Mouse (Mus musculus): ENCODE results near the gene Prss27. TPM values are rescaled to one million over a fixed set of nuclear protein-coding genes. Genes with fewer than 3 reads are reported as not detected.

Gene Prss27
- 0.19 TPM in 1 of 2 replicates, not detected in the other for polyA plus RNA-seq (2012; rRNA removed)

DNA sequence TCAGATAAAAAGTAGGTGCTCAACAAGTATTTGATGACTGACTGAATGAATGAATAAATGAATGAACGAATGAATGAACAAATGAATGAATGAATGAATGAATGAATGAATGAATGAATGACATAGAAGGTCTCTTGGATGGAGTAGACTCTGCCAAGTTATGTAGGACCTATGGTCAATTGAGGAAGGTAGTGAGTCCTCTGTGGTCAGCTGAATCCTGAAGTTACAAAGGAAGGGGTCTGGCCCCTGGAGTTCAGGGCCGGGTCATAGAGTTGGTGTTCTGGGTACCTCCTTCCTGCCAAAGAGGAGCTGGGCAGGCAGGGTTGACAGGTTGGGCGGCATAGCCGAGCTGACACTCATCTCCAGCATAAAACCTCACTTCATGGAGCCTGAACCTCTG is at the start of gene Prss27:
Gene Prss27 (plus strand): TSS at position 301 of the 400 bp plus-strand sequence.
- 71% methylated on average over 4 of the region's 4 CpGs for WGBS
- TF ChIP-seq CTCF (IDR thresholded peaks at IDR 0.05; ENCODE audit: borderline replicate concordance, insufficient read depth, low read depth, low read length) (no peak), POLR2A (IDR thresholded peaks at IDR 0.05; ENCODE audit: borderline replicate concordance, insufficient read depth, low read length) (no peak)
- no peak for DNase-seq
- no peak within 1 kb of the TSS for H3K27ac ChIP-seq (ENCODE audit: insufficient read depth, low read length)
- H3K4me1 ChIP-seq (ENCODE audit: control insufficient read depth, insufficient read depth, low read length), result peaks cover 3% of the 10 kb centered on the region; the same call in 1 of the 2 replicates
- H3K27me3 ChIP-seq (ENCODE audit: control insufficient read depth, insufficient read depth, low read length), result no peaks in the 10 kb centered on the region
- no peak within 1 kb of the TSS for H3K4me3 ChIP-seq (replicated peaks; ENCODE audit: insufficient read depth, low read depth, low read length)

DNA sequence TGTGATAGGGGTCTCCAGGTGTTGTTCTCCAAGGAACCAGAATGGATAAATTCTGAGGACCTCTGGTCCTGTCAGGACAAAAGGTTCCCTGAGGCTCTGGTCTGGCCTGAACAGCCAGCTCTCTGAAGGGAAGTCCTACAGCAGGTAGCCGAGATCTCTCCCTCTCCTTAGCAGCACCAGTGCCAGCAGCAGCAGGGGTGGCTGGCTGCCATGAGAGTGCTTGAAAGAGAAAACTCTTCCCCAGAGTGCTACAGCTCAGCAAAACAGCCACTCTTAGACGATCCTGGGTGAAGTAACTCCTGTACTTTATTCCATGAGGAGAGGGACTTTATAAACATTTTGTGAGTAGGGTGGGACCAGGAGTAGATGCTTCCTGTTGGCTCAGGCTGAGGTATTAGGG is 48.1 kb upstream of the Prss27 start:
- Histone ChIP-seq H3K4me3 (replicated peaks; ENCODE audit: insufficient read depth, low read depth, low read length) (no peak overlapping the region), H3K27me3 (ENCODE audit: control insufficient read depth, insufficient read depth, low read length) (no peaks in the 10 kb centered on the region), H3K27ac (ENCODE audit: insufficient read depth, low read length) (no peak overlapping the region), H3K4me1 (ENCODE audit: control insufficient read depth, insufficient read depth, low read length) (no peaks in the 10 kb centered on the region)
- TF ChIP-seq CTCF (IDR thresholded peaks at IDR 0.05; ENCODE audit: borderline replicate concordance, insufficient read depth, low read depth, low read length) (no peak), POLR2A (IDR thresholded peaks at IDR 0.05; ENCODE audit: borderline replicate concordance, insufficient read depth, low read length) (no peak)
- WGBS, result 14% methylated on average over 2 of the region's 2 CpGs
- DNase-seq, result no peak

DNA sequence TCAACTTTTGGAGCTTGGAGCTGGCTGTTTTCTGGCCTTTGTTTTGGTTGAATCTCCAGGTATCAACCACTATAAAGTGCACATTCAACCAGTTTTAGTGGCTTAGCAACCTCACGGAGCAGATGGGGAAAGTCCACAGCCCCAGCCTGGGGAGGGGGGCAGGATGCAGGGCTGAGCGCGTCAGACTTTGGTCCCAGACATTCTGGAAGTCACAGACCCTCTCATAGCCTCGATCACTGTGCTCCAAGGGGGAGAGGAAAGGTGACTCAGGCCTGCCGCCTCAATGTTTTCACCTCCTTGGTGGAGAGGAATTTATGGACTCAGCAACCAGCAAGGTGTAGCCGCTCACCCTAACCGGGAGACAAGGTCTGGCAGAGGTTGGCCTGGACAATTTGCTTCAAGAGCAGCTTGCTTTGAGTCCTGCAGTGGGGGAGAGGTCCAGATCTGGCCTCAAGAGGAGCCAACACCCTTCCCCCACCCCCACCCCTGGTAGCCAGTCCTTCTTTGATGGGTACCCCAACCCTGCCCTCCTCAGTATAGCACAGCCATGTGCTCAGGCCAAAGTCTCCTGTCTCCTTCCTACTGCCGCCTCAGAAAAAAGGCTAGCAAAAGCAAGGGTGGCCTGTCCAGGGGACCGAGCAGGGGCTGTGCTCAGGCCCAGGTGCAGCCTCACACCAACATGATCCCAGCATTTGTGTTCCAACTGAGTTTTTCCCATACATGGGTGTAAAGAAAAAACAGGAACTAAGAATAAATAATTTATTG is 45.0 kb upstream of the Prss27 start:
- no peak overlapping the region for H3K4me3 ChIP-seq (replicated peaks; ENCODE audit: insufficient read depth, low read depth, low read length)

DNA sequence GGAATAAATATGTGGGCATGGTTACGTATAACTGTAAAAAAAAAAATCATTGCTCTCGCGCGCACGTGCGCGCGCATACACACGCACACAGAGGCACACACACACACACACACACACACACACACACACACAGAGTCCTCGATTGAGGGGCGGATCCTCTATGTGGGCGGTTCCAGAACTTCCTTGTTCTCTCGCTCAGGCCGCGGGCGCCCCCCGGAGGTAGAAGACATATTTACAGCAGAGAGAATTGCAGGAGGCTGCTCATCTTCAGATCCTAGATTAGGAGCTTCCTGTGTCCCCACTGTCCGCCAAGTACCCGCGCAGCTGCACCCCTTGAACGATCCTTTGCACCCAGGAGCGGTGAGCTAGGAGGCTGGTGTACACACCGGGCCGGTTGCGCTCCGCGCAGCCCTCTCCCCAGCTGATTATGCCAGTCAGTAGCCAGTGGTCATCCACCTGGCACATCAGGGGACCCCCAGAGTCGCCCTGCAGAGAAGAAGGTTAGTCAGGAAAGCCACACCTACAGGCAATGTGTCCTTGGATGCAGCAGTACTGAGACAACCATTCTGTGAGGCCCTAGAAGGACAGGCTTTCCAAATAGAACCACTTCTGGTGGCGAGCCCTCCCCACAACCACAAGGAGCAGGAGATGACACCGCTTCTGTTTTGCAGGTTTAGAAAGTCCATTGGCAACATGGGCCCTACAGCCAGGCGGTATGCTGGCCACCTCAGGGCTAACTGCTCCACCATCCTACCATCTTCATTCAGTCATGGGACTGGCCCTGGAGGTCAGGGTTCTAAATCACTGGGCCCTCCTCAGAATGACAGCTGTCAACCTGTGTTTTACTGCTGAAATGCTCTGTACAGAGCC is 44.1 kb upstream of the Prss27 start:
- no peak overlapping the region for H3K27ac ChIP-seq (ENCODE audit: insufficient read depth, low read length)
- H3K27me3 ChIP-seq (ENCODE audit: control insufficient read depth, insufficient read depth, low read length), result no peaks in the 10 kb centered on the region
- H3K4me3 ChIP-seq (replicated peaks; ENCODE audit: insufficient read depth, low read depth, low read length), result peak overlapping the region; percentile 17
- TF ChIP-seq CTCF (IDR thresholded peaks at IDR 0.05; ENCODE audit: borderline replicate concordance, insufficient read depth, low read depth, low read length) (peak; percentile 50; the same call in 1 of the 2 replicates), POLR2A (IDR thresholded peaks at IDR 0.05; ENCODE audit: borderline replicate concordance, insufficient read depth, low read length) (no peak)
- peak; percentile 83 to 87 for DNase-seq
- 9% methylated on average over 31 of the region's 31 CpGs for WGBS
- no peaks in the 10 kb centered on the region for H3K4me1 ChIP-seq (ENCODE audit: control insufficient read depth, insufficient read depth, low read length)

More for the DNA sequence above, 45.0 kb upstream of the Prss27 start:
- no peak overlapping the region for H3K27ac ChIP-seq (ENCODE audit: insufficient read depth, low read length)
- no peaks in the 10 kb centered on the region for H3K27me3 ChIP-seq (ENCODE audit: control insufficient read depth, insufficient read depth, low read length)
- DNase-seq, result no peak
- no peak for TF ChIP-seq CTCF (IDR thresholded peaks at IDR 0.05; ENCODE audit: borderline replicate concordance, insufficient read depth, low read depth, low read length)
- no peak for TF ChIP-seq POLR2A (IDR thresholded peaks at IDR 0.05; ENCODE audit: borderline replicate concordance, insufficient read depth, low read length)
- 76% methylated on average over 9 of the region's 9 CpGs for WGBS
- H3K4me1 ChIP-seq (ENCODE audit: control insufficient read depth, insufficient read depth, low read length), result no peaks in the 10 kb centered on the region

DNA sequence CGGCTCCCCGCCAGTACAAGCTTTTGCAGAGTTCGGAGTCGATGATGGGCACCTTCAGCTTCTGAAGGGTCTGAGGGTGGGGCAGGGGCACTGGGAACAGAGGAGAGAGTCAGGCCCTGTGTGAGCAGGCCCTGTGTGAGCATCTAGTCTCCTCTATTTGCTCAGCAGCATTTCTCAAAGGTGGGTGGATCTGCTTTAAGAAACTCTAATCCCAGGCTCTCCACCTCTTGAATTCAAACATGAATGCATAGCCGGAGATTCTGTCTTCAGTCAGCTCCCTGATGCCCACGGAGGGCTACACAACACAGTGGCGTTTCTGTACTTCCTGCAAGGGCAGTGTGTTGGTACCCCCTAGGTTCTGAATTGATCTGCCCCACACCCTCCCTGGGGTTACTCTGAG is 43.3 kb upstream of the Prss27 start:
- 85% methylated on average over 7 of the region's 7 CpGs for WGBS
- Histone ChIP-seq H3K4me1 (ENCODE audit: control insufficient read depth, insufficient read depth, low read length) (no peaks in the 10 kb centered on the region), H3K4me3 (replicated peaks; ENCODE audit: insufficient read depth, low read depth, low read length) (no peak overlapping the region), H3K27ac (ENCODE audit: insufficient read depth, low read length) (no peak overlapping the region), H3K27me3 (ENCODE audit: control insufficient read depth, insufficient read depth, low read length) (no peaks in the 10 kb centered on the region)
- no peak for DNase-seq
- TF ChIP-seq CTCF (IDR thresholded peaks at IDR 0.05; ENCODE audit: borderline replicate concordance, insufficient read depth, low read depth, low read length) (no peak), POLR2A (IDR thresholded peaks at IDR 0.05; ENCODE audit: borderline replicate concordance, insufficient read depth, low read length) (no peak)

DNA sequence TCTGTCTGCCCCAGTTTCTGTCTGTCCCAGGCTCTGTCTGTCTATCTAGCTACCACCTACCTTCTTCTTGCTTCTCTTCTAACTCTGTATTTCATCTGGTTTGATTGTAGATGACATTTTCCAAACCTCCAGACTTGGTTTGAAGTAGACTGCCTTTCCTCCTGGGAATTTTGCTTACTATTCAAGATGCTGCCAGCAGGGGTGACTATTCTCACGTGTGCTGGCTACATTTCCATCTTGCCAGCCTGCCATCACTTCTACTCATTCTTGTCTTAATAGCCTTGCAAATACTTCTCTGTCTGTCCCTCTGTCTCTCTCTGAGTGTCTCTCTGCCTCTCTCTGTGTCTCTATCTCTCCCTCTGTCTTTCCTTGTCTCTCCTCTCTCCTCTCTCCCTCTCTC is 42.5 kb upstream of the Prss27 start:
- H3K4me3 ChIP-seq (replicated peaks; ENCODE audit: insufficient read depth, low read depth, low read length), result no peak overlapping the region
- WGBS, result 37% methylated on average over 1 of the region's 1 CpGs
- no peaks in the 10 kb centered on the region for H3K4me1 ChIP-seq (ENCODE audit: control insufficient read depth, insufficient read depth, low read length)
- H3K27ac ChIP-seq (ENCODE audit: insufficient read depth, low read length), result no peak overlapping the region
- DNase-seq, result no peak
- TF ChIP-seq POLR2A (IDR thresholded peaks at IDR 0.05; ENCODE audit: borderline replicate concordance, insufficient read depth, low read length), result no peak
- TF ChIP-seq CTCF (IDR thresholded peaks at IDR 0.05; ENCODE audit: borderline replicate concordance, insufficient read depth, low read depth, low read length), result no peak
- no peaks in the 10 kb centered on the region for H3K27me3 ChIP-seq (ENCODE audit: control insufficient read depth, insufficient read depth, low read length)

DNA sequence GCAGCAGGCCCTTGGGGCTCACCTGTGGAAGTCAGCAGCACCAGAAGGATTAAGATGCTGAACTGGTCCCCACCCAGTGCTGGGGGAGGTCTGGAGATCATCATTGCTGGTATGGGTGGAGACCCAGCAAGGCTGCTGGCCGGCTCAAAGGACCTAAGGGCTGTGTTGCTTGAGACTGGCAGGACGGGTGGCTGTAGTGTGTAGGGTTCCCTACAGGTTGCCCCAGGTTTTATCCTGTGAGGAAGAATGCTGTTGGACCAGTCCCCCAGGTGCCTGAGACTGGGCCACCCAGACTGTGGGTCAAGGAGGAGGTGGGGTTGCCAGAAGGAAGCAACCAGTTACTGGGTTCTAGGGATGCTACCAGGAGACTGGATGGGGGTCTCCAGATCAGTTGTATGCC is 40.0 kb upstream of the Prss27 start, which contains the start of gene Prss22:
Gene Prss22 (minus strand): TSS at position 200 of the 400 bp plus-strand sequence.
- no peak within 1 kb of the TSS for H3K27ac ChIP-seq (ENCODE audit: insufficient read depth, low read length)
- no peaks in the 10 kb centered on the region for H3K4me1 ChIP-seq (ENCODE audit: control insufficient read depth, insufficient read depth, low read length)
- H3K4me3 ChIP-seq (replicated peaks; ENCODE audit: insufficient read depth, low read depth, low read length), result no peak within 1 kb of the TSS
- DNase-seq, result no peak
- no peaks in the 10 kb centered on the region for H3K27me3 ChIP-seq (ENCODE audit: control insufficient read depth, insufficient read depth, low read length)
- 78% methylated on average over 2 of the region's 2 CpGs for WGBS
- no peak for TF ChIP-seq CTCF (IDR thresholded peaks at IDR 0.05; ENCODE audit: borderline replicate concordance, insufficient read depth, low read depth, low read length)
- no peak for TF ChIP-seq POLR2A (IDR thresholded peaks at IDR 0.05; ENCODE audit: borderline replicate concordance, insufficient read depth, low read length)

All from cerebellum, adult 2 months (tissue).